Mouse (Mus musculus) cerebellum, adult 2 months (tissue): Measurements from ENCODE around the gene Sgcd.

Experiments
- CTCF ChIP-seq: fragments of 200-500 bp; IDR thresholded peaks from 2 replicates; pipeline ENCODE4 v1.5.1; 2011; ENCODE audit warnings: low read depth, mild to moderate bottlenecking, control low read depth, low read length, moderate library complexity, borderline replicate concordance; ENCODE audit not compliant: insufficient read depth
- POLR2A ChIP-seq: fragments of 200-500 bp; IDR thresholded peaks from 2 replicates; pipeline ENCODE4 v1.6.1; 2011; ENCODE audit warnings: low read length, control low read depth, borderline replicate concordance; ENCODE audit not compliant: insufficient read depth

DNA sequence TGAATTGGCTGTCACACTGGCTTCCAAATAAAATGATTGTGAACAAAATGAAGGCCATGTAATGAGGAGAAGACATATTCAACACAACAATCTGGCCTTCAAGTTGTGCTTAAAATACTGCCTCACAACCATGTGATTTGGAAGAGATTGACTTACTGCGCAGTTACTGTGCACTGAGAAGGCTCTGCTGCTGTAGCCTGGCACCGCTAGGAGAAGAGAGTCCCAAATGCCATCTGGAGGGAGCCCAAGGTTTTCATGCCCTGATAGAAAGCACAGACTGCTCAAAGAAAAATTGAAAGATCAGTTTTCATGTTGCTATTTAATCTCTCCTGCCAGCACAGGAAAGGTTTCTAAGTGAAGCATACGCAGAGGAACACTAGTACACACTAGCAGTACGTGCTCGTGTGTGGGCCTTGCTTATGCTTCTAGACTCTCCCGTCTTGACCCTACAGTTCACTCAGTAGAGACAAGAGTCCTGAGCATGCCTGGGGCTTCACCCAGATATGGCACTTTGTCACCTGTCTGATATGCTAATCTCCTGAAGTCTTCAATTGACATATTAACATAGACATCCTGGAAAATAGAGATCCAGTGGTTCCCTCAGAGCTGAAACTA lies 184.6 kb downstream of the Sgcd start:
- TF ChIP-seq POLR2A (no peak), CTCF (0 out of 2 replicates have a peak, but pooled peaks have one; percentile 2)
